Mouse (Mus musculus) heart, embryonic 16.5 days (tissue): Measurements from ENCODE around the gene Uchl5. TPM values are rescaled to one million over a fixed set of nuclear protein-coding genes. Genes with fewer than 3 reads are reported as not detected.

Source experiments
- polyA plus RNA-seq: library from polyadenylated mRNA; unstranded; fragments of >200 nt; fragmentation: Nextera tagmentation; extraction: Ambion mirVana; gene quantifications from 2 replicates; pipeline ENCODE4 v1.2.1, GENCODE M21; 2015

Uchl5 gene
- polyA plus RNA-seq, 1 experiment from 2014 or later, result 94.5 TPM

Other genes starting within 250 kb of the Uchl5 start
- 0.12 TPM in 2 replicates for gene B3galt2, start 136.6 kb upstream of the Uchl5 start, polyA plus RNA-seq
- 15.6 and 18.0 TPM in 2 replicates for gene Cdc73, start 74.4 kb upstream of the Uchl5 start, polyA plus RNA-seq
- 80.8 and 82.3 TPM in 2 replicates for gene Glrx2, start 60.9 kb upstream of the Uchl5 start, polyA plus RNA-seq
- gene Trove2, start 204 bp upstream of the Uchl5 start, polyA plus RNA-seq, result 11.7 and 12.5 TPM in 2 replicates
- 30.6 and 37.5 TPM in 2 replicates for gene Rgs2, start 226.9 kb downstream of the Uchl5 start, polyA plus RNA-seq